Mouse (Mus musculus) layer of hippocampus, adult 2 months (tissue): ENCODE measurements around the gene Mapk14. TPM values are rescaled to one million over a fixed set of nuclear protein-coding genes. Genes with fewer than 3 reads are reported as not detected.

Source experiments
- DNase-seq, 2 experiments: peaks; one replicate each; pipeline ENCODE4 v3.0.0; 2022; ENCODE audit warnings: low spot score in 2 of 2
- H3K27ac ChIP-seq: fragments of 200-600 bp; 2 replicates; pipeline ENCODE4 v1.8.1; 2022
- H3K4me3 ChIP-seq: fragments of 200-600 bp; 2 replicates; pipeline ENCODE4 v1.8.1; 2022; ENCODE audit warnings: mild to moderate bottlenecking
- CTCF ChIP-seq: fragments of 200-600 bp; conservative IDR thresholded peaks from 2 replicates; pipeline ENCODE4 v1.8.1; 2022; ENCODE audit warnings: antibody characterized with exemption, mild to moderate bottlenecking, moderate library complexity
- total RNA-seq, 2 experiments: library from RNA; stranded (reverse); gene quantifications; 2 replicates each; pipeline ENCODE4 v1.2.3; 2021

The Mapk14 gene
- total RNA-seq, 2 experiments from 2014 or later: 70.6 to 82.7 TPM

GRCm38 (mm10) chr17:28735317-28736105 lies 44.4 kb downstream of the Mapk14 start:
- no peak for DNase-seq
- TF ChIP-seq CTCF: no peak
- Histone ChIP-seq H3K27ac (peak overlapping the region; percentile 62), H3K4me3 (no peak overlapping the region)

- no peak for DNase-seq
- H3K4me3 ChIP-seq: no peak overlapping the region
- TF ChIP-seq CTCF: no peak
- peak overlapping the region; percentile 62 for H3K27ac ChIP-seq
These were observed 45.4 kb downstream of the Mapk14 start for GRCm38 (mm10) chr17:28736486-28736885.

GRCm38 (mm10) chr17:28737973-28738372 lies 46.8 kb downstream of the Mapk14 start:
- TF ChIP-seq CTCF: no peak
- H3K4me3 ChIP-seq: no peak overlapping the region
- H3K27ac ChIP-seq: no peak overlapping the region
- no peak for DNase-seq

GRCm38 (mm10) chr17:28739244-28739643 lies 48.1 kb downstream of the Mapk14 start:
- no peak for DNase-seq
- Histone ChIP-seq H3K27ac (no peak overlapping the region), H3K4me3 (no peak overlapping the region)
- no peak for TF ChIP-seq CTCF

- no peak overlapping the region for H3K4me3 ChIP-seq
- H3K27ac ChIP-seq: peak overlapping the region; percentile 72
- DNase-seq: peak; percentile 36 to 44
- TF ChIP-seq CTCF: no peak
These were observed 52.2 kb downstream of the Mapk14 start for GRCm38 (mm10) chr17:28743145-28743866.

GRCm38 (mm10) chr17:28743916-28744315 lies 52.8 kb downstream of the Mapk14 start:
- DNase-seq: no peak
- H3K4me3 ChIP-seq: no peak overlapping the region
- TF ChIP-seq CTCF: peak; percentile 52
- H3K27ac ChIP-seq: peak overlapping the region; percentile 72; the same call in 1 of the 2 replicates

GRCm38 (mm10) chr17:28745773-28746172 lies 54.6 kb downstream of the Mapk14 start:
- Histone ChIP-seq H3K27ac (no peak overlapping the region), H3K4me3 (no peak overlapping the region)
- no peak for TF ChIP-seq CTCF
- no peak for DNase-seq

GRCm38 (mm10) chr17:28748001-28748400 lies 56.9 kb downstream of the Mapk14 start:
- Histone ChIP-seq H3K4me3 (no peak overlapping the region), H3K27ac (no peak overlapping the region)
- DNase-seq: no peak
- TF ChIP-seq CTCF: no peak

- no peak overlapping the region for H3K4me3 ChIP-seq
- TF ChIP-seq CTCF: no peak
- no peak for DNase-seq
- no peak overlapping the region for H3K27ac ChIP-seq
These were observed 59.5 kb downstream of the Mapk14 start for GRCm38 (mm10) chr17:28750580-28750979.

- DNase-seq: no peak
- no peak for TF ChIP-seq CTCF
- Histone ChIP-seq H3K27ac (no peak overlapping the region), H3K4me3 (no peak overlapping the region)
These were observed 65.3 kb downstream of the Mapk14 start for GRCm38 (mm10) chr17:28756447-28756846.

GRCm38 (mm10) chr17:28757470-28757869 lies 66.3 kb downstream of the Mapk14 start:
- DNase-seq: no peak
- Histone ChIP-seq H3K27ac (no peak overlapping the region), H3K4me3 (no peak overlapping the region)
- TF ChIP-seq CTCF: no peak

- Histone ChIP-seq H3K27ac (no peak overlapping the region), H3K4me3 (no peak overlapping the region)
- no peak for DNase-seq
- no peak for TF ChIP-seq CTCF
These were observed 69.7 kb downstream of the Mapk14 start for GRCm38 (mm10) chr17:28760736-28761312.

GRCm38 (mm10) chr17:28761871-28762270 lies 70.7 kb downstream of the Mapk14 start:
- TF ChIP-seq CTCF: peak; percentile 94
- H3K27ac ChIP-seq: no peak overlapping the region
- peak; percentile 39 to 77 for DNase-seq
- H3K4me3 ChIP-seq: no peak overlapping the region
